Mouse (Mus musculus): ENCODE measurements around the gene Cnnm3.
"Not testable (repeated sequence)": the region's sequence is repeated elsewhere in the genome, so short reads cannot be mapped to it uniquely, and the experiment has no call there.

Cnnm3 gene

GRCm38 (mm10) chr1:36535477-36536396 lies 24.1 kb downstream of the Cnnm3 start:
- no peak for DNase-seq (ENCODE audit: low spot score in 2 of 2)

- no peak for DNase-seq (ENCODE audit: low spot score in 2 of 2)
These were observed 24.7 kb downstream of the Cnnm3 start for GRCm38 (mm10) chr1:36536397-36536728.

GRCm38 (mm10) chr1:36536783-36537182 lies 25.1 kb downstream of the Cnnm3 start, which contains the start of gene Ankrd23:
Ankrd23 (minus strand) TSS chr1:36536883.
- DNase-seq (ENCODE audit: low spot score in 2 of 2), result not testable (repeated sequence)

- no peak for DNase-seq (ENCODE audit: low spot score in 2 of 2)
These were observed 27.1 kb downstream of the Cnnm3 start for GRCm38 (mm10) chr1:36538727-36539126.

- DNase-seq (ENCODE audit: low spot score in 2 of 2), result no peak
These were observed 27.5 kb downstream of the Cnnm3 start, which contains the start of gene Gm42417 for GRCm38 (mm10) chr1:36539186-36539585. Gm42417 (minus strand) TSS chr1:36539429.

GRCm38 (mm10) chr1:36540132-36540531 lies 28.5 kb downstream of the Cnnm3 start:
- DNase-seq (ENCODE audit: low spot score in 2 of 2), result no peak

GRCm38 (mm10) chr1:36540807-36541206 lies 29.1 kb downstream of the Cnnm3 start:
- DNase-seq (ENCODE audit: low spot score in 2 of 2), result no peak

GRCm38 (mm10) chr1:36541844-36542243 lies 30.2 kb downstream of the Cnnm3 start:
- DNase-seq (ENCODE audit: low spot score in 2 of 2), result no peak

GRCm38 (mm10) chr1:36542925-36543324 lies 31.3 kb downstream of the Cnnm3 start:
- no peak for DNase-seq (ENCODE audit: low spot score in 2 of 2)

GRCm38 (mm10) chr1:36545382-36545781 lies 33.7 kb downstream of the Cnnm3 start:
- DNase-seq (ENCODE audit: low spot score in 2 of 2), result no peak

- DNase-seq (ENCODE audit: low spot score in 2 of 2), result no peak
These were observed 34.4 kb downstream of the Cnnm3 start for GRCm38 (mm10) chr1:36545845-36546600.

GRCm38 (mm10) chr1:36546888-36547471 lies 35.3 kb downstream of the Cnnm3 start, which contains the start of gene Ankrd39:
Ankrd39 (minus strand) TSS chr1:36547445.
- DNase-seq (ENCODE audit: low spot score in 2 of 2), result peak; percentile 98

- DNase-seq (ENCODE audit: low spot score in 2 of 2), result no peak
These were observed 36.4 kb downstream of the Cnnm3 start for GRCm38 (mm10) chr1:36547981-36548598.

- no peak for DNase-seq (ENCODE audit: low spot score in 2 of 2)
These were observed 37.1 kb downstream of the Cnnm3 start for GRCm38 (mm10) chr1:36548771-36549170.

GRCm38 (mm10) chr1:36549491-36549890 lies 37.8 kb downstream of the Cnnm3 start:
- DNase-seq (ENCODE audit: low spot score in 2 of 2), result no peak

GRCm38 (mm10) chr1:36550075-36550863 lies 38.6 kb downstream of the Cnnm3 start:
- no peak for DNase-seq (ENCODE audit: low spot score in 2 of 2)

- no peak for DNase-seq (ENCODE audit: low spot score in 2 of 2)
These were observed 40.2 kb downstream of the Cnnm3 start for GRCm38 (mm10) chr1:36551904-36552303.

- no peak for DNase-seq (ENCODE audit: low spot score in 2 of 2)
These were observed 40.8 kb downstream of the Cnnm3 start for GRCm38 (mm10) chr1:36552506-36552905.

GRCm38 (mm10) chr1:36554633-36555399 lies 43.1 kb downstream of the Cnnm3 start:
- DNase-seq (ENCODE audit: low spot score in 2 of 2), result no peak

- DNase-seq (ENCODE audit: low spot score in 2 of 2), result no peak
These were observed 44.2 kb downstream of the Cnnm3 start for GRCm38 (mm10) chr1:36555798-36556395.

Measured in right cerebral cortex, postnatal 36 days (tissue).